Mouse (Mus musculus) embryonic facial prominence, embryonic 14.5 days (tissue): Measurements from ENCODE around the gene Atp6v0c. TPM values are rescaled to one million over a fixed set of nuclear protein-coding genes. Genes with fewer than 3 reads are reported as not detected.
A peak's percentile ranks its signal among the peaks of the same experiment; 100 is the strongest.

Source experiments
- ATAC-seq: fragments of 200-750 bp; cut with Nextera tagmentation; 2 replicates; pipeline ENCODE4 v1.8.0; 2017; ENCODE audit warnings: low read depth, moderate number of reproducible peaks, moderate TSS enrichment
- DNase-seq: peaks from one replicate; pipeline ENCODE4 v3.0.0-alpha.2; 2015; ENCODE audit warnings: low spot score
- H3K27ac ChIP-seq: fragments of 300-500 bp; sonication (generic); replicated peaks from 2 replicates; pipeline ENCODE4 v1.5.1; 2014; ENCODE audit warnings: low read depth, mild to moderate bottlenecking, low read length, moderate library complexity
- H3K27me3 ChIP-seq: fragments of 300-500 bp; sonication (generic); replicated peaks from 2 replicates; pipeline ENCODE4 v1.6.1; 2014; ENCODE audit warnings: low read length; ENCODE audit not compliant: control insufficient read depth, insufficient read depth
- H3K36me3 ChIP-seq: fragments of 300-500 bp; sonication (generic); 2 replicates; pipeline ENCODE4 v1.6.1; 2014; ENCODE audit warnings: low read length, mixed read lengths; ENCODE audit not compliant: control insufficient read depth, insufficient read depth
- H3K4me1 ChIP-seq: fragments of 300-500 bp; sonication (generic); 2 replicates; pipeline ENCODE4 v1.6.1; 2014; ENCODE audit warnings: antibody characterized with exemption, low read length; ENCODE audit not compliant: control insufficient read depth, insufficient read depth
- H3K4me2 ChIP-seq: fragments of 300-500 bp; sonication (generic); 2 replicates; pipeline ENCODE4 v1.6.1; 2014; ENCODE audit warnings: low read depth, mild to moderate bottlenecking, low read length, moderate library complexity, mixed read lengths
- H3K4me3 ChIP-seq: fragments of 300-500 bp; sonication (generic); 2 replicates; pipeline ENCODE4 v1.5.1; 2014; ENCODE audit warnings: low read depth, mild to moderate bottlenecking, low read length
- H3K9ac ChIP-seq: fragments of 300-500 bp; sonication (generic); 2 replicates; pipeline ENCODE4 v1.6.1; 2014; ENCODE audit warnings: low read depth, mild to moderate bottlenecking, low read length, moderate library complexity, mixed read lengths
- H3K9me3 ChIP-seq: fragments of 300-500 bp; sonication (generic); 2 replicates; pipeline ENCODE4 v1.6.1; 2016; ENCODE audit warnings: low read length; ENCODE audit not compliant: control insufficient read depth
- WGBS: fragments of 180-500 bp; shearing (Covaris S2); extraction: QIAGEN DNeasy Blood & Tissue Kit; methylation state at CpG from one replicate; pipeline ENCODE4 v1.1.7; 2014; 5-methylcytosine and 5-hydroxymethylcytosine counted together
- polyA plus RNA-seq: library from polyadenylated mRNA; unstranded; fragments of >200 nt; fragmentation: Nextera tagmentation; extraction: Ambion mirVana; gene quantifications from 2 replicates; pipeline ENCODE4 v1.2.1, GENCODE M21; 2014

The Atp6v0c gene
- polyA plus RNA-seq, 1 experiment from 2014 or later: 574 TPM

DNA sequence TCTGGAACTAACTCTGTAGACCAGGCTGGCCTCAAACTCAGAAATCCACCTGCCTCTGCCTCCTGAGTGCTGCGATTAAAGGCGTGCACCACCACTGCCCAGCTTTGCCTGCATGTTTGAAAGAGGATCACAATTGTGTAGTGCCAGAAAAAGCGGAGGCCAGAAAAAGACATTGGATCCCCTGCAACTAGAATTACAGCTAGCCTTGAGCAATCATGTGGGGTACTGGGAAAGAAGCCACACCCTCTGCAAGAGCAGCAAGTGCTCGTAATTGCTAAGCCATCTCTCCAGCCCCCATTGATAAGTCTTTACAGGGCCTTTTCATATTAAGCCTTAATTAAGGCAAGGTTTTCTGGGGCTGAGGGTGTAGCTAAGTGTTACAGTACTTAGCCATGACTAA, 22.0 kb upstream of the Atp6v0c start:
- H3K27me3 ChIP-seq: no peaks in the 10 kb centered on the region
- ATAC-seq: no peak
- H3K4me2 ChIP-seq: no peak overlapping the region
- no peak overlapping the region for H3K4me3 ChIP-seq
- no peak overlapping the region for H3K27ac ChIP-seq
- DNase-seq: no peak
- no peaks in the 10 kb centered on the region for H3K4me1 ChIP-seq
- H3K9me3 ChIP-seq: no peaks in the 10 kb centered on the region
- WGBS: 67% methylated on average over 4 of the region's 4 CpGs
- H3K36me3 ChIP-seq: peaks cover 13% of the 10 kb centered on the region
- no peak overlapping the region for H3K9ac ChIP-seq

DNA sequence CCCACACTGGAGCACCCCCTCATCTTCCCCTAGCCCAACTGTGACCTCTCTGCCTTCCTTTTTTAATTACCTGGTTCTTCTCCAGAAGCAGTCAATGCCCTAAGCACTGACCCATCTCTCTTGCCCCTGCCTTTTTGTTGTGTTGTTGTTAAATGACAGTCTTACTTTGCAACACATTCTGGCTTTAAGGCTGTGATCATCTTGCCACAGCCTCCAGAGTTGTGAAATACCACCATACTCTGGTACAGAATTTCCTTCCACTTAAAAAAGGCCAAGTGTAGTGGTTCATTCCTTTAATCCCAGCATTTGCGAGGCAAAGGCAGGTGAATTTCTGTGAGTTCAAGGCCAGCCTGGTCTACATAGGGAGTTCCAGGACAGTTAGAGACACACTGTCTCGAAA, 21.4 kb upstream of the Atp6v0c start:
- H3K4me1 ChIP-seq: no peaks in the 10 kb centered on the region
- H3K4me3 ChIP-seq: no peak overlapping the region
- no peak for DNase-seq
- 78% methylated on average over 2 of the region's 2 CpGs for WGBS
- no peak overlapping the region for H3K27ac ChIP-seq
- no peak overlapping the region for H3K9ac ChIP-seq
- ATAC-seq: no peak
- no peak overlapping the region for H3K4me2 ChIP-seq
- H3K9me3 ChIP-seq: no peaks in the 10 kb centered on the region
- no peaks in the 10 kb centered on the region for H3K27me3 ChIP-seq
- peaks cover 13% of the 10 kb centered on the region for H3K36me3 ChIP-seq

DNA sequence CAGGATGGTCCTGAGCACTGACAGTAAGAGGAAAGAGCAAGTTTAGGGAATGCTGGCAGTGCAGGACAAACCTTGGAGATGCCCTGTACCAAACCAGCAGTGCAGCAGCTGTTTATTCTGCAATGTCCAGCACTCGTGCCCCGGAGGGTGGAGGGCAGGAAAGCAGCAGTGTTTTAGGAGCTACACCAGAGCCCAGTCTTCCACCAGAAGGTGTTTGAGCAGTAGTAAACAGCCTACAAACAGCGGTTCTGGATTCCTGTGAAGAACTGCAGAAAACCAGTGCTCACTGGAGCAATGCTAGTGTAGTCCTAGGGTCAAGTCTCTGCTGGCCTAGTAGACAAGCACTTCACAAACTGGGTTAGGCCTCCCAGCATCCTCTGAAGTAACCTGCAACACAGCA, 4.8 kb upstream of the Atp6v0c start:
- Histone ChIP-seq H3K4me2 (no peak overlapping the region), H3K27ac (no peak overlapping the region), H3K4me1 (no peaks in the 10 kb centered on the region), H3K36me3 (no peaks in the 10 kb centered on the region), H3K4me3 (no peak overlapping the region), H3K9ac (0 out of 2 replicates have a peak overlapping the region, but pooled peaks have one; percentile 20), H3K9me3 (no peaks in the 10 kb centered on the region), H3K27me3 (no peaks in the 10 kb centered on the region)
- no peak for DNase-seq
- 76% methylated on average over 3 of the region's 3 CpGs for WGBS
- ATAC-seq: no peak

DNA sequence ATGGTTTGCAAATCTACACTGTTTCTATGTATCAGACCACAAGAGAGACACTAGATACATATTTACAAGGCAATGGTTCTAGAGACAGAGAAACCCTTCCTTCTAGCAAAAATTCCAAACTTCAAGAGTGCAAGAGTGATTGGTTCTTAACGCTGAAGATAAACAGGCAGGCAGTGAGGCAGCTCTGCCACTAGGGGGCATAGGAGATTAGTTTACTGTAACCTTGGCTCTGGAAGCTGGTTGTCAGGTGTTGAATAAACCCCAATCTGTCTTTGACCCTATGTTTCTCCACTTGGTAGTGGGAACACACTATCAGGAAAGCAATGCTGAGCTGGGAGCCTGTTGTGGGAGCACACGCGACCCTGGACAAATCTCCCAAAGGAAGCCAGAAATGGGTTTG, 3.9 kb upstream of the Atp6v0c start:
- H3K9ac ChIP-seq: no peak overlapping the region
- ATAC-seq (no peak), DNase-seq (peak; percentile 74)
- no peaks in the 10 kb centered on the region for H3K36me3 ChIP-seq
- H3K4me2 ChIP-seq: no peak overlapping the region
- no peaks in the 10 kb centered on the region for H3K9me3 ChIP-seq
- no peaks in the 10 kb centered on the region for H3K27me3 ChIP-seq
- H3K27ac ChIP-seq: no peak overlapping the region
- H3K4me3 ChIP-seq: no peak overlapping the region
- H3K4me1 ChIP-seq: no peaks in the 10 kb centered on the region
- 6% methylated on average over 3 of the region's 3 CpGs for WGBS

DNA sequence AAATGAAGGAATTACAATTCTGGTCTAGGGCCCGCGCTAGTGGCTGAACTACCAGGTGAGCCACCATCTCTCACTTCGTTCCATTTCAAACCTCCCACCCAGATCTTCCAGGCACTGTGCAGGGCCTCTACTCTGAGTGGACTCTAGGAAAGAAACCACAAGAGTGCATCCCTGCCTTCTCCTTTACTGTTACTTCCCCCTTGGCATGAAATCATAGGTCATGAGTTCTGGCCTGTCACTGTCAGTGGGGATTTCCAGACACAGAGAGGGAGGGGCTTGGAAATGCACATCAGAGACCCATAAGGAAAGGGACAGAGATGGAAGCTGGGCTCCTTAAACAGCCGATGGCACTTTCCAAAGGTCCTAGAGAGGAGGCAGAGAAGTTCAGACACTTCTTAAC, 2.2 kb upstream of the Atp6v0c start:
- no peak for ATAC-seq

DNA sequence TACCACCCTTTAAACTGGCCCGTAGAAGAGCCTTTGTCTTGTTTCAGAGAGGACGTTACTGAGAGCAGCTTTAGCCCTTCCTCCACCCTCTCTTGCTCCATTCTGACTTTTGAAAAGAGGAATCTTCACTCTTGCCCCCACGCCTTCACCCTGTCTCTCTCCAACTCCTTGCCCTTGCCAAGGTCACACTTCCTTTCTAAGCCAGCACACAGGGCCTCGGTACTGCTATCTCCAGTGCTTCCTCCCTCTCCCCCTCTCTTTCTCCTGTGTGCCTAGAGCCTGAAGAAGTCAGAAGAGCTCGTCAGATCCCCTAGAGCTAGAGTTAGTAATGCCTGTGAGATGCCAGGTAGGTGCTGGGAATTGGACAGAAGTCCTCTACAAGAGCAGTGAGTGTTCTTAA, 1.2 kb upstream of the Atp6v0c start:
- peaks cover 14% of the 10 kb centered on the region for H3K36me3 ChIP-seq
- DNase-seq (no peak), ATAC-seq (no peak)
- peaks cover 6% of the 10 kb centered on the region for H3K4me1 ChIP-seq
- H3K27ac ChIP-seq: no peak overlapping the region
- no peaks in the 10 kb centered on the region for H3K9me3 ChIP-seq
- H3K27me3 ChIP-seq: no peaks in the 10 kb centered on the region
- H3K4me3 ChIP-seq: no peak overlapping the region
- WGBS: 78% methylated on average over 5 of the region's 5 CpGs
- H3K9ac ChIP-seq: no peak overlapping the region
- H3K4me2 ChIP-seq: no peak overlapping the region

More for the DNA sequence above, 2.2 kb upstream of the Atp6v0c start:
- H3K36me3 ChIP-seq: peaks cover 9% of the 10 kb centered on the region
- no peak for DNase-seq
- no peaks in the 10 kb centered on the region for H3K9me3 ChIP-seq
- H3K27ac ChIP-seq: no peak overlapping the region
- H3K4me1 ChIP-seq: peaks cover 6% of the 10 kb centered on the region
- H3K4me2 ChIP-seq: no peak overlapping the region
- H3K9ac ChIP-seq: no peak overlapping the region
- no peak overlapping the region for H3K4me3 ChIP-seq
- no peaks in the 10 kb centered on the region for H3K27me3 ChIP-seq
- WGBS: 84% methylated on average over 4 of the region's 4 CpGs

DNA sequence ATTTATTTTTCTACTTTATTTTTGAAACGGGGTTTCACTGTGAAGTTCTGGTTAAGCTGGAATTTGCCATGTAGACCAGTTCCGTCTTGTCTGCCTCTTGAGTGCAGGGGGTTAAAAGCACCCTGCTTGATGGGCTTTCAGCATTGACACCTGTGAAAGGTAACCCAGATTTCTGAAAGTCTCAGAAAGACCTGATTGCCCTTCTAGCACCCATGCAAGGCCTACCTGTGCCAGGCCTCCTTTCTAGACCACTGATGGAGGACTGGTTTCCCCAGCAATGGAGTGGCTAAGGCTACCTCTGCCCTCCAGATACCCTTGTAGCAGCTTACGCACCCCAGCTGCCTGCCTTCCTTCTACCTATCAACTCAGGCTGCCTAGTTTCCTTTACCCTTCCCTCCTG, 623 bp upstream of the Atp6v0c start:
- DNase-seq: no peak
- H3K27ac ChIP-seq: peak overlapping the region; percentile 96
- no peaks in the 10 kb centered on the region for H3K27me3 ChIP-seq
- H3K4me1 ChIP-seq: peaks cover 6% of the 10 kb centered on the region
- H3K36me3 ChIP-seq: peaks cover 19% of the 10 kb centered on the region
- ATAC-seq: no peak
- peak overlapping the region; percentile 86 for H3K4me3 ChIP-seq
- H3K9me3 ChIP-seq: no peaks in the 10 kb centered on the region
- H3K9ac ChIP-seq: peak overlapping the region; percentile 85
- peak overlapping the region; percentile 85 for H3K4me2 ChIP-seq
- 56% methylated on average over 3 of the region's 3 CpGs for WGBS

DNA sequence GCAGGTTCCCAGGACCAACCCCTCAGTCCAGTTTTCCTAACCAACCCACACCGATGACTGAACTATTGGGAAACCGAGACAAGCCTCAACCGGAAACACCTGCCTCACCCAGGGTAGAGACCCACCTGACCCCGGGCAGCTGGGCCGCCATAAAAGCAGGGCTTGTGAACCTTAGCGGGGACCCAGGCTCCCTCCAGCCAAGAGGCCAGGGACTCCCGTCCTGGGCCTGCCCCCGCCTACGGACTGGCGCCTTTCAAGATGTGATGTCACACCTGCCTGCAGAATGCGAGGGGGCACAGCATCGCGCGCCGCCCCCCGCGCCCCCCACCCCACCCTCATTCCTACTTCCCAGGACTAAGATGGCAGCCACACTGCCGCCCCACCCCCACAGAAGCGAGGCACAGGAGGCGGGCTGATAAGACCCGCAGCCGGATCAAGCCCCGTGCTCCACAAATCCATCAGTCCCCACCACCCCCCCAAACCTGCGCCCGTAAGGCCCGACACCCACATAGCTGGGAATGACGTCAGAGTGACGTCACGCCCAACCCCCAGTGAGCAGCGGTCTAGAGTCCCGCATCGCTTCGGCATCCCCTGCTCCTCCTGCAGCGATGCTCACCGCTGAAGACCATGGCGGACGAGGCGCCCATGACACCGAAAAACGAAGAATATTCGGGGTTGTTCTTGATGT, 768 bp downstream of the Atp6v0c start:
- Histone ChIP-seq H3K9ac (peak overlapping the region; percentile 85), H3K9me3 (no peaks in the 10 kb centered on the region), H3K4me1 (peaks cover 6% of the 10 kb centered on the region), H3K27ac (peak overlapping the region; percentile 96), H3K36me3 (peaks cover 22% of the 10 kb centered on the region), H3K27me3 (no peaks in the 10 kb centered on the region), H3K4me2 (peak overlapping the region; percentile 85), H3K4me3 (peak overlapping the region; percentile 86)
- ATAC-seq (peak; percentile 55), DNase-seq (peak; percentile 70)
- WGBS: under 1% methylated on average over 32 of the region's 41 CpGs

DNA sequence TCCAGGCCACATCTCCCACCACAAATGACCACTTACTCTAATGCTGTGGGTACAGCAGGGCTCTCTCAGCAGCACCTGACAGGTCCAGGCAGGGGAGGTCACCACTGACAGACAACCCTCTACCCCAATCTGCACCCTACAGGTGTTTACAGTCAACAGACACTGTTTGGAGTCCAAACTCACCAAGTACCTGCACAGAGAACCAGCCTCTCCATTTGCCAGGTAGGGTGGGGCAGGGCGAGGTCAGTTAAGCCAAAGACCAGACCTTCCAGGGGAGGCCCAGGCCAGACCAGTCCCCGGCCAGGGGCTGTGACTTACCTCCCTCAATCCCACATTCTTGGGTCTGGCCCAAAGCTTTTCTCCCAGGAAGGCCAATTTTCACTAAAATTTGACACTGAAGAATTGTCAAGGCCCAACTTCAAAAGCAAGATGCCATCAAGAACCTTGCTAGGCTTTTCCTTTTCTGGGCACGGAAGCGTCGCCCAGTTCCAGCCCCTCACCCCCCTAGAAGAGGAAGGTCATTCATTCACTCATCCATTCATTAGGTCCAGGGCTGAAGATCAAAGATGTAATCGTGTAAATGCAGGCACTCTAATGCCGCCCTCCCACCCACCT, 1.5 kb downstream of the Atp6v0c start:
- H3K36me3 ChIP-seq: peaks cover 22% of the 10 kb centered on the region
- peak overlapping the region; percentile 86 for H3K4me3 ChIP-seq
- H3K27me3 ChIP-seq: no peaks in the 10 kb centered on the region
- WGBS: 59% methylated on average over 7 of the region's 7 CpGs
- no peak for ATAC-seq
- no peak for DNase-seq
- peak overlapping the region; percentile 96; the same call in 1 of the 2 replicates for H3K27ac ChIP-seq
- H3K9ac ChIP-seq: peak overlapping the region; percentile 85
- H3K4me2 ChIP-seq: peak overlapping the region; percentile 85
- H3K9me3 ChIP-seq: no peaks in the 10 kb centered on the region
- H3K4me1 ChIP-seq: peaks cover 6% of the 10 kb centered on the region
